Mouse (Mus musculus) 3T3-L1 (cell line): ENCODE results near the gene Cpeb1.

ENCODE experiments used
- DNase-seq: peaks from one replicate; pipeline ENCODE4 v3.0.0-alpha.2; 2015; ENCODE audit warnings: low read depth, low spot score

Cpeb1 gene

DNA sequence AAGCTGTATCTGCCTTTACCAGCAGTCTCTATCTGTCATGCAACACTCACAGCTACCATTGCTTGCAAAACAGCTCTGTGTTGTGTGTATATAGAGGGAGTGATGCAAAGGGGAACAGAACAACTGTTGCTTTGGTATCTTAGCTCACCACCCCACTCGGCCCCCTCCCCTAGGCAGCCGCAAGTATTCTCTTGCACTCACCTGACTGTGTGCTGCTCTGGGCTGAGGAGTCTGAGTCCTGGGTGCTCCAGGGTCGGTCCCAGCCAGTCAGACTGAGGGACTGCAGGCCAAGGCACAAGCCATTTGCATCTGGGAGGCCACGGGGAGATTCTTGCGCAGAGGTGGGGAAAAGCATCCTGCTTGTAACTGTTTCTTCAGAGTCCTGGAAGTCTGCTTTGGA is 83.5 kb downstream of the Cpeb1 start:
- no peak for DNase-seq

DNA sequence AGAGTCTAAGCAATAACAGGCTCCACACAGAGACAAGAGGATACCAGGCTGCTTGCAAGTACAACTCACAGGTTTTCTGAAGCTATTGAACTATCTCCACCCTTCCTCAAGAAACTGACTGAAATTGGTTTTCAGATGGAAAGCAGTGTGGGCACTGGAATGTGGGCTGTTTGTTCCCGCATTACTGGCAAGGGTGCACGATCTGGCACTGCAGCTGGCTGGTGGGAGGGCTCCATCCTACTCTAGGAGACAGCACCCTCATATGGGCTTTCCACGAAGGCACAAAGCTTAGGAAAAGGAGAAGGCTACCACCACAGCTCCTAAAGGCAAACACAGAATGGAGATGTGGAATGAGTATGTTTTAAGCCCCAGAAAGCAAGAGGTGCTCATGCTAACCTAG is 85.5 kb downstream of the Cpeb1 start:
- no peak for DNase-seq

GRCm38 (mm10) chr7:81367946-81368345 is 87.3 kb downstream of the Cpeb1 start:
- DNase-seq, result no peak

DNA sequence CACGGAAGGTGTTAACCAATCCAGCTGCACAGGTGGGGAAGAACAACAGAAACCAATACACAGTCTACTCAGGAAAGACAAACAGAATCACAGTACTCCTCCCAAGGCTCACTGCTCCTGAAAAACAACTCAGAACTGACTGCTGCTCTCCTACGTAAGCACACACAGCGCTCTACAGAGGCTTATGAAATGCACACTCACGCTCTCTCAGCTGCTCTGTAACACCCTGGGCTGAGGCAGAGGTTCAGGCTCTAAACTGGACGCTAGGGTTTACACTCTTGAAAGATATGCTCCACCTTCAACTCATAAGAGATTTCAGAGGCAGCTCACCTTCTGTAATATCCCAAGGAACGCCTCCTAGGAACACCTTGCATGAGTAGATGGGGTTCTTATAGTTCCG is 98.3 kb downstream of the Cpeb1 start:
- DNase-seq, result no peak

DNA sequence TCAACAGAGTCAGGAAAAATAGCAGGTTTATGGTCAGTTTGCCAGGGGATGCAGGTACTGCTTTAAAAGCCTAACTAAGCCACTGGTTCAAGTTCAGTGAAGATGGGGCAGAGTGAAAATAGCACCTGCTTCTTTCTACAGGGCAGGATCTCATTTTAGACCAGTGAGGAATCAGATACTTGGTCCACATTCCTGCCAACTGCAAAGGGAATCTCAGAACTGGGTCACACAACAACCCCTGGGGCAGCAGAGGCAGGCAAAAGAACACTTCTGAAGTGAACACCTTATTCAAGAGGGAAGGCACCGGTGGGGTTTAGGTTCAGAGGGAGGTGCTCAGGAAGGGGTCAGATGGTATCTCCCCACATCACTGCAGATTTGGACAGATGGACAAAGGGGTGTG is 98.9 kb downstream of the Cpeb1 start:
- no peak for DNase-seq

DNA sequence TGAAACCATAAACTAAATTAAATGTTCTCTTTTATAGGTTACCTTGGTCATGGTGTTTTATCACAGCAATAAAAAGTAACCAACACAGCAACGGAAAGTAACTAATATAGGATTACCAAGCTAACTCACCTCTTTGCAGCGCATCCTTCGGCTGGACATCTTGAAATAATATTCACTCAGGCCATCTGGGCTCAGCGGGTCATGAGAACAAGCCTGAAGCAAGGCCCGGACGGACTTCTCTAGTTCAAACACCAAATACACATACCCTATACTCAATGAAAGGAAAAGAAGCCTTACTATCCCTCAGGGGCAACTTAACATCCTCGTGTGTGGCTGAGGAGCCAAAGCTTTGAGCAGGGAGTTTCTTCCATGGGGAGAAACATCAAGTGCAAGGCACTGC is 99.5 kb downstream of the Cpeb1 start:
- no peak for DNase-seq

- DNase-seq, result no peak
Observed at GRCm38 (mm10) chr7:81351826-81352225, 103.4 kb downstream of the Cpeb1 start.

GRCm38 (mm10) chr7:81348206-81348605 is 107.1 kb downstream of the Cpeb1 start:
- no peak for DNase-seq

DNA sequence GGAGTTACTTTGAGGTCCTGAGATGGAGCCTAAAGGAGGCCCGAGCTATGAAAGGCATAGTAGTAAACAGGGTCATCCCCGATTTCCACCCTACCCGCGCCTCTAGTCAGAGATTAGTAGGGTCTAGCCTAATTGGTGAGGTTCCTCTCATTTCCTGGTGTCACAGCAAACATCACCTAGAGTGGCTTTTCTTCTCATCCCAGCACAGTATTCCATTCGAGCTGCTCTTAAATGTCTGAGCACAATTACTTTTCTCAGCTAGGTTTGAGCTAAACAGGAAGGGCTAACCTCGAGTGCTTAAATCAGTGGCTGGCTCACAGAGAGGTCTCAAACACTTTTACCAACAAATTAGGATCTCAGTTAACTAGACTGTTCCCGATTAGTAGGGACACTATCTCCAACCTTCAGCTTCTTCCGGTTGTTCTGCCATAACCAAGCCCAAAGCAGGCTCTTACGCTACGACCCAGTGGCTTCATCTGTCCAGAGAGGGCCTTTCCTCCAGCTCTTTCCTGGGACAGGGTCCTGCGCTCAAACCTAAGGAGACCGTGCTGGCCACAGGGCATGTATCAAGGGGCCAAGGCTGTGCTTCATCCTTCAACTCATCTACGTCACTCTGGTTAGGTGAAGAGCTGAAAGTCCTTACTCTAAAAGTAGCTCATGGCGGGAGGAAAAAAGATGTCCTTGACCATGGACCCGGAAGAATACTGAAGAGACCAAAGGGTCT is 109.7 kb downstream of the Cpeb1 start:
- DNase-seq, result no peak

GRCm38 (mm10) chr7:81344544-81345446 is 110.5 kb downstream of the Cpeb1 start, which contains the start of gene Rps17:
Gene Rps17, minus strand, starts transcription at chr7:81345254.
- peak; percentile 86 for DNase-seq

- no peak for DNase-seq
Observed at GRCm38 (mm10) chr7:81343831-81344230, 111.4 kb downstream of the Cpeb1 start.

GRCm38 (mm10) chr7:81343316-81343715 is 111.9 kb downstream of the Cpeb1 start:
- peak; percentile 46 for DNase-seq

DNA sequence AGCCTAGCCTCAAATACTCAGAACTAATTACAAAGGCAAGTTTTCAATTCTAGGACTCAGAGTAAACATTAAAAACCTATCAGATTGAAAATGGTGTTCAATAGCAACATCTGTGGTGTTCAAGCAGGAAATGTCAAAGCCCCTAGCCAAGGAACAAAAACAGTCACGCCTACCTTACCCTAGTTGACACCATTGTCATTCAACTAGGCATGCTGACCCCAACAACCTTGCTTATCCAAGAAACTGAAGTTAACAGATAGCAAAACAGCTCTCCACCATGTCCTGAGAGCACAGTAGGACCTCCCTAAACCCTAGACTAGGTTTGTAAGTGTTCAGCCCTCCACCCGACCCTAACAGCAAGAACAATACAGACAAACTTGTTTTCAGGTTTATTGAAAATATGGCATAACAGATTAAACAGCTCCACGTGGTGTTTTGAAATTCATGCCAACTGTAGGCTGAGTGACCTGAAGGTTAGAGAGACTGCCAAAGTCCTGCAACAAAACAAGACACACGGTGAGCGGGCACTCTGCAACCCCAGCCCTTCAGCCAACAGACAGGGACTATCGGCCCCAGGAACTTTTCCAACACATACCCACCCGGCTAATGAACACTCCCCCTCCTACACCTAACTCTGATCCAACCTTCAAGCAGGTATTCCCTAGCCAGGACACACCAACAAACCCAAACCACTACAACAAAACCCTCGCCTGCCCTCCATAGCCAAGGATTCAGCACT is 112.7 kb downstream of the Cpeb1 start:
- no peak for DNase-seq

DNA sequence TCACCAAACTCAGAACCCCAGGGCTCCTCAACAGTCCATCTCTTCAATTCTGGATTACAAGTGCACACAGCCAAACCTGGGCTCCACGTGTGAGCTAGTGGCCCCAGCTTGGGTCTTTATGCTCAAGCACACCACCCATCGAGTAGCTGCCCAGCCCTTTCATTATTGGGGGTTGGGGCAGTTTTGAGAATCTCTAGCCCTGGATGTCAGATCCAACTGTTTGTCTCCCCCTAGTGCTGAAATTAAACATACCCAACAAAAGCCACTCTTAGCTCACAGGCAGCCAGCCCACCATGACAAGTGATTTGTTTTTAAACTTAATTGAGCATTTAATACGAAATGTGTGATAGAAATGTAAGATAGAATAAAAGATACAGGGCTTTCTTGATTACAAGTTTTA is 113.7 kb downstream of the Cpeb1 start:
- peak; percentile 75 for DNase-seq

DNA sequence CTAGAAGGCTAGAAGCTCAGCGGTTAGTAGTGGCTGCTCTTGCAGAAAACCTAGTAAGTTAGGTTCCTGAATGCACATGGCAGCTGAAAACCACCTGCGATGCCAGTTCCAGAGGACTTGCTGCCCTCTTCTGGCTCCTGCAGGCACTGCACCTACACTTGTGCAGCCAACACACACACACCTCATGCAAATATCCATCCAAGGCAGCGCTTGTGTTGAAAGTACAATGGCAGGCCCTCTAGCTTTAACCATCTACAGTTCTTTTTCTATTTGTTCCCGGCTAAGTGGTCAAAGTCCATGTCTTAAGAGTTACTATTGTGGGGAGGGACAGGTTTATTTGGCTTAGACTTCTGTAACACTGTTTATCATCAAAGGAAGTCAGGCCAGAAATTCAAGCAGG is 115.5 kb downstream of the Cpeb1 start:
- peak; percentile 74 for DNase-seq

DNA sequence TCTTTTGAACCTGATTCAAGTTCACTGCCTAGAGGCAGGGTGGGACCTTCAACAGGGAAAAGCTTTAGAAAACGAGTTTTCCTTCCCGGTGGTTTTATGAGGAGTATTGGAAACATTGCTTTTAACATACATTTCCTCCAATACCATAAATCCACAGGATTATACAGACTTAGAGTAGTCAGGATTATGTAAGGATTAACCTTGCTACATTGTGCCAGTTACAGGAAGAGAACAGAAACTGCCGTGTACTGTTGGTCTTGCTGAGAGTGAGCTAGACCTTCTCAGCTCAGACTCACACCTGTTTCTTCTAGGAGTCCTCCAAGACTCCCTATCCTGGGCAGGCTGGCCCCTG is 116.8 kb downstream of the Cpeb1 start:
- no peak for DNase-seq

- peak; percentile 32 for DNase-seq
Observed at GRCm38 (mm10) chr7:81337785-81338521, 117.3 kb downstream of the Cpeb1 start.

GRCm38 (mm10) chr7:81336432-81336786 is 118.9 kb downstream of the Cpeb1 start:
- DNase-seq, result peak; percentile 66

DNA sequence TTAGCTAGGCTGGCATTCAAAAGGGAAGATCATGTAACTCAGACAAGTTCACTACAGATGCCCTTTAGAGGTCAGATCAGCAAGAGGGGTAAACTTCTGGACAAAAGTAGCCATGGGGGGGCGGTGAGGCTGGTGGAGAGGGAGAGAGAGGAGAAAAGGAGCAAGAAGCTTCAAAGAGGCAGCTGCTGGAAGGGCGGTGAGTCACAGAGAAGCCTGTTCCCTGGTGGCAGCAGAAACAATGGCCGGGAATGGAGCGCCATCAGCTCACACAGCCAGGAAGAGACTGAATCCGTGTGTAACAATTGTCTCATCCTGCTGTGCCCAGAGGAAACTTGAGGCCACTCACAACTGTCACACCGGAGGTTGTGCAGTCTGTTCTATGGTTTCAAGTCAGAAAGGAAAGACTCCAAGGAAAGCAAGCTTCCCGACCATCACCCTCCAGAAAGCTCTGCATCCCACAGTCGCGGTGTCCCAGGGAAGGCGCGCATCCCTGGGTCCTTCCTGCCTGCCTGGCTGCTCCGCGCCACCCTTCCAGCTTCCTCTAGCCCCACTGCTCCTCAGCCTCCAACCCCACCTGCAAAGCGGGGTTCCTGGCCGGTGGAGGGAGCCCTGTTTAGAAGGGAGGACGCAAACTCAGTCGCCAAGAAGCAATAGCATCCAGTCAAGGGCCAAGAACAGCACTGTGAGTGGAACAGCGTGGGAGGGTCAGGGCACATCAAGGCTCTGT is 119.4 kb downstream of the Cpeb1 start:
- peak; percentile 56 for DNase-seq

- DNase-seq, result no peak
Observed at GRCm38 (mm10) chr7:81331851-81332250, 123.4 kb downstream of the Cpeb1 start.

DNA sequence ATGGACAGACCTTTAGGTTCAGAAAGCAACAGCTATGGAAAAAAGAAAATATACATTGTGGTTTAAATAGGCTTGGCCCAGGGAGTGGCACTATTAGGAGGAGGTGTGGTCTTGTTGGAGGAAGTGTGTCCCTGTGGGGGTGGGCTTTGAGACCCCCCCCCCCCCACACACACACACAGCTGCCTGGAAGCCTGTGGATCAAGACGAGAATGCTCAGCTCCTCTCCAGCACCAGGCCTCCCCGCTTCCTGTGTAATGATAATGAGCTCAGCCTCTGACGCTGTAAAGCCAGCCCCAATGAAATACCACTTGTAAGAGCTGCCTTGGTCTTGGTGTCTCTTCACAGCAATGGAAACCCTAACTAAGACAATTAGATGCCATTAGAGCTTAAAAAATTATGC is 124.5 kb downstream of the Cpeb1 start:
- DNase-seq, result no peak
